Mouse (Mus musculus) heart, adult 2 months (tissue): ENCODE results near the gene Camk2d. TPM values are rescaled to one million over a fixed set of nuclear protein-coding genes. Genes with fewer than 3 reads are reported as not detected.

Experiments
- DNase-seq, 2 experiments: peaks; one replicate each; pipeline ENCODE4 v3.0.0; 2021
- H3K27ac ChIP-seq: fragments of 200-600 bp; 2 replicates; pipeline ENCODE4 v1.8.1; 2022
- H3K27me3 ChIP-seq: fragments of 200-500 bp; 2 replicates; pipeline ENCODE4 v1.6.1; 2012; ENCODE audit warnings: mild to moderate bottlenecking, low read length, inconsistent platforms, mixed read lengths; ENCODE audit not compliant: control insufficient read depth, insufficient read depth
- H3K36me3 ChIP-seq: fragments of 200-500 bp; 2 replicates; pipeline ENCODE4 v1.6.1; 2012; ENCODE audit warnings: low read length, inconsistent platforms; ENCODE audit not compliant: control insufficient read depth, insufficient read depth
- H3K4me1 ChIP-seq: fragments of 200-500 bp; 2 replicates; pipeline ENCODE4 v1.6.1; 2011; ENCODE audit warnings: low read length; ENCODE audit not compliant: control insufficient read depth, insufficient read depth
- H3K4me3 ChIP-seq: fragments of 200-600 bp; 2 replicates; pipeline ENCODE4 v1.8.1; 2022
- H3K79me2 ChIP-seq: fragments of 200-500 bp; replicated peaks from 2 replicates; pipeline ENCODE4 v1.6.1; 2012; ENCODE audit warnings: mild to moderate bottlenecking, inconsistent platforms, low read length, moderate library complexity, mixed read lengths; ENCODE audit not compliant: control insufficient read depth, insufficient read depth
- H3K9ac ChIP-seq: fragments of 200-500 bp; 2 replicates; pipeline ENCODE4 v1.6.1; 2012; ENCODE audit warnings: low read depth, mild to moderate bottlenecking, control low read depth, inconsistent platforms, low read length, mixed read lengths
- CTCF ChIP-seq: fragments of 200-600 bp; IDR thresholded peaks from 2 replicates; pipeline ENCODE4 v1.8.1; 2022; ENCODE audit warnings: antibody characterized with exemption, mild to moderate bottlenecking, moderate library complexity
- EP300 ChIP-seq: fragments of 200-500 bp; IDR thresholded peaks from 2 replicates; pipeline ENCODE4 v1.6.1; 2011; ENCODE audit warnings: low read depth, low read length, control low read depth; ENCODE audit not compliant: insufficient read depth
- POLR2A ChIP-seq: fragments of 200-500 bp; IDR thresholded peaks from 2 replicates; pipeline ENCODE4 v1.6.1; 2011; ENCODE audit warnings: mild to moderate bottlenecking, low read depth, low read length, control low read depth; ENCODE audit not compliant: insufficient read depth
- WGBS: fragments of 180-500 bp; shearing (Covaris S2); methylation state at CpG from one replicate; pipeline ENCODE4 v1.1.7; 2018; 5-methylcytosine and 5-hydroxymethylcytosine counted together
- intact Hi-C: fragments of 180-260 bp; cut with DNase I; formaldehyde crosslinking; loops from one replicate; pipeline ENCODE4 v1.15.1; 2025
- polyA plus RNA-seq: library from polyadenylated mRNA; depleted of rRNA; stranded (reverse); fragments of >200 nt; gene quantifications from 2 replicates; pipeline ENCODE4 v1.2.3, GENCODE M21; 2012
- total RNA-seq, 2 experiments: library from RNA; stranded (reverse); gene quantifications; 2 replicates each; pipeline ENCODE4 v1.2.3; 2021

Gene Camk2d
- total and polyA plus RNA-seq, 3 experiments = 131 to 135 (median 133) TPM

- peaks cover 2% of the 10 kb centered on the region for H3K79me2 ChIP-seq
- H3K4me1 ChIP-seq = no peaks in the 10 kb centered on the region
- WGBS = under 1% methylated on average over 29 of the region's 29 CpGs
- DNase-seq = peak; percentile 43 to 56
- peak overlapping the region; percentile 99 for H3K27ac ChIP-seq
- H3K4me3 ChIP-seq = peak overlapping the region; percentile 93
- 0 out of 2 replicates have a peak, but pooled peaks have one; percentile 20 for TF ChIP-seq EP300
- TF ChIP-seq CTCF = no peak
- no peak for TF ChIP-seq POLR2A
- H3K9ac ChIP-seq = peak overlapping the region; percentile 86
- H3K27me3 ChIP-seq = no peaks in the 10 kb centered on the region
- peaks cover 13% of the 10 kb centered on the region for H3K36me3 ChIP-seq
- intact Hi-C loops = loop anchor here (1.0 to 5.0 kb wide), 5 partner anchors 13 to 173 kb away; no protein-coding TSS in a partner anchor
Measured at GRCm38 (mm10) chr3:126597596-126598328, 1.7 kb downstream of the Camk2d start.

- intact Hi-C loops = loop anchor here (5.0 kb wide), 1 partner anchor 34 kb away; no protein-coding TSS in a partner anchor
- peaks cover 16% of the 10 kb centered on the region for H3K36me3 ChIP-seq
- peak overlapping the region; percentile 86 for H3K9ac ChIP-seq
- H3K27ac ChIP-seq = peak overlapping the region; percentile 99
- 3% methylated on average over 5 of the region's 5 CpGs for WGBS
- no peaks in the 10 kb centered on the region for H3K27me3 ChIP-seq
- DNase-seq = no peak
- no peak for TF ChIP-seq EP300
- TF ChIP-seq CTCF = no peak
- TF ChIP-seq POLR2A = no peak
- H3K79me2 ChIP-seq = peaks cover 2% of the 10 kb centered on the region
- no peaks in the 10 kb centered on the region for H3K4me1 ChIP-seq
- H3K4me3 ChIP-seq = peak overlapping the region; percentile 93
Measured at GRCm38 (mm10) chr3:126598329-126598676, 2.2 kb downstream of the Camk2d start.

- H3K27ac ChIP-seq = no peak overlapping the region; the same call in 1 of the 2 replicates
- no peak overlapping the region for H3K9ac ChIP-seq
- intact Hi-C loops = loop anchor here (5.0 kb wide), 1 partner anchor 33 kb away; no protein-coding TSS in a partner anchor
Measured at GRCm38 (mm10) chr3:126598881-126599280, 2.8 kb downstream of the Camk2d start.

GRCm38 (mm10) chr3:126599335-126599734, 3.2 kb downstream of the Camk2d start:
- Histone ChIP-seq H3K9ac (no peak overlapping the region), H3K27me3 (no peaks in the 10 kb centered on the region), H3K79me2 (peaks cover 2% of the 10 kb centered on the region), H3K4me1 (no peaks in the 10 kb centered on the region), H3K36me3 (peaks cover 17% of the 10 kb centered on the region), H3K27ac (no peak overlapping the region), H3K4me3 (no peak overlapping the region)
- no peak for DNase-seq
- TF ChIP-seq POLR2A (no peak), CTCF (no peak), EP300 (no peak)
- WGBS = 47% methylated on average over 2 of the region's 2 CpGs
- intact Hi-C loops = loop anchor here (5.0 kb wide), 1 partner anchor 33 kb away; no protein-coding TSS in a partner anchor

More at GRCm38 (mm10) chr3:126598881-126599280, 2.8 kb downstream of the Camk2d start:
- Histone ChIP-seq H3K4me1 (no peaks in the 10 kb centered on the region), H3K79me2 (peaks cover 2% of the 10 kb centered on the region), H3K4me3 (peak overlapping the region; percentile 93), H3K36me3 (peaks cover 17% of the 10 kb centered on the region), H3K27me3 (no peaks in the 10 kb centered on the region)
- no peak for DNase-seq
- 34% methylated on average over 3 of the region's 3 CpGs for WGBS
- no peak for TF ChIP-seq EP300
- no peak for TF ChIP-seq POLR2A
- no peak for TF ChIP-seq CTCF

GRCm38 (mm10) chr3:126599936-126600335, 3.8 kb downstream of the Camk2d start:
- intact Hi-C loops = loop anchor here (5.0 kb wide), 1 partner anchor 32 kb away; no protein-coding TSS in a partner anchor
- no peak overlapping the region for H3K9ac ChIP-seq
- H3K27me3 ChIP-seq = no peaks in the 10 kb centered on the region
- peaks cover 17% of the 10 kb centered on the region for H3K36me3 ChIP-seq
- no peak for DNase-seq
- no peak for TF ChIP-seq POLR2A
- no peaks in the 10 kb centered on the region for H3K4me1 ChIP-seq
- WGBS = 48% methylated on average over 10 of the region's 10 CpGs
- H3K79me2 ChIP-seq = peaks cover 4% of the 10 kb centered on the region
- no peak overlapping the region for H3K4me3 ChIP-seq
- no peak overlapping the region for H3K27ac ChIP-seq

GRCm38 (mm10) chr3:126602772-126603171, 6.7 kb downstream of the Camk2d start:
- Histone ChIP-seq H3K9ac (no peak overlapping the region), H3K27ac (no peak overlapping the region), H3K36me3 (peaks cover 25% of the 10 kb centered on the region), H3K4me3 (no peak overlapping the region), H3K27me3 (no peaks in the 10 kb centered on the region), H3K79me2 (peaks cover 4% of the 10 kb centered on the region), H3K4me1 (no peaks in the 10 kb centered on the region; the same call in 1 of the 2 replicates)
- intact Hi-C loops = no loop called here
- 60% methylated on average over 11 of the region's 11 CpGs for WGBS
- no peak for DNase-seq
- TF ChIP-seq POLR2A (no peak), CTCF (no peak), EP300 (no peak)
